In the genomic region with DNA sequence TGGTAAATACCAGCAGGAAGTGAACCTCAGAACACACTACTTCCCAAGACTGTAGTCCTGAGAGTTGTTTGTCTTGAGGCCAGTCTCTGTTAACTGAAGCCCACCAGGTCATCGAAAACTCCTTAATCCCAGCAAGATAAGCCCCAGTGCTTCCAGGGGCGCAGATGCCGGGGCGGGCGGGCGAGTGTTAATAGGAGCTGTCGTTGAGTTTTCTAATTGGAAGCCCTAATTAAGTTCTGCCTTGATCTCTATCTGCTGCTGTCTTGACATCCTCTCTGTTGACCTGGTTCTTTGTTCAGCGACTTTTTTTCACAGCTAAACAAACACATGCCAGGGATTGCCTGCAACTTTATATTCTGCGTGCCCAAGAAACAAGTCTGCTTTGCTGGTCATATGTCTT, we compare ENCODE assay signal across 11 mouse cellular contexts.
DNase-seq lines count a peak whose midpoint lies in the region; ATAC-seq lines count a peak whose summit lies in the region.
"Had no signal": no experiment of that assay in that cellular context is flagged by ENCODE, and none has a peak within 500 bp of the region (broad histone marks: within the 10 kb centered on the region; RNA-seq: fewer than 3 reads in every experiment).

No protein-coding gene starts in this region.

- H3K9me3 ChIP-seq in hindbrain, embryonic 13.5 days = no peaks in the 10 kb centered on the region
- H3K9me3 ChIP-seq in hindbrain, embryonic 11.5 days (ENCODE audit: control insufficient read depth, low read length) = no peaks in the 10 kb centered on the region
- H3K9me3 ChIP-seq in midbrain, embryonic 12.5 days = no peaks in the 10 kb centered on the region
- no peaks in the 10 kb centered on the region for H3K9me3 ChIP-seq in midbrain, embryonic 15.5 days
- no peaks in the 10 kb centered on the region for H3K9me3 ChIP-seq in forebrain, embryonic 16.5 days (ENCODE audit: control insufficient read depth, low read length)
- H3K9me3 ChIP-seq: embryonic facial prominence, embryonic 13.5 days; hindbrain, embryonic 15.5 days; limb, embryonic 15.5 days had no signal

- no peak for ATAC-seq in hindbrain, embryonic 13.5 days (ENCODE audit: low FRiP score)
- no peak for ATAC-seq in hindbrain, embryonic 11.5 days (ENCODE audit: low FRiP score)
- ATAC-seq in midbrain, embryonic 12.5 days (ENCODE audit: low FRiP score, low read depth) = peak; percentile 32; the same call in 1 of the 2 replicates
- no peak for ATAC-seq in midbrain, embryonic 15.5 days (replicated peaks)
- ATAC-seq in forebrain, embryonic 16.5 days = peak; percentile 26; the same call in 1 of the 2 replicates

- H3K27me3 ChIP-seq in hindbrain, embryonic 13.5 days = no peaks in the 10 kb centered on the region
- H3K27me3 ChIP-seq in hindbrain, embryonic 11.5 days (ENCODE audit: control insufficient read depth, insufficient read depth, low read length) = no peaks in the 10 kb centered on the region
- H3K27me3 ChIP-seq in midbrain, embryonic 12.5 days = no peaks in the 10 kb centered on the region
- no peaks in the 10 kb centered on the region for H3K27me3 ChIP-seq in midbrain, embryonic 15.5 days (replicated peaks)
- H3K27me3 ChIP-seq in forebrain, embryonic 16.5 days (replicated peaks; ENCODE audit: control insufficient read depth, insufficient read depth, low read length) = no peaks in the 10 kb centered on the region
- H3K27me3 ChIP-seq: embryonic facial prominence, embryonic 13.5 days; hindbrain, embryonic 15.5 days; limb, embryonic 15.5 days had no signal

- H3K27ac ChIP-seq in hindbrain, embryonic 13.5 days = 0 out of 2 replicates have a peak overlapping the region, but pooled peaks have one; percentile 3
- no peak overlapping the region for H3K27ac ChIP-seq in hindbrain, embryonic 11.5 days (ENCODE audit: low read depth, low read length)
- 0 out of 2 replicates have a peak overlapping the region, but pooled peaks have one; percentile 25 for H3K27ac ChIP-seq in midbrain, embryonic 12.5 days (replicated peaks)
- no peak overlapping the region for H3K27ac ChIP-seq in midbrain, embryonic 15.5 days
- no peak overlapping the region for H3K27ac ChIP-seq in forebrain, embryonic 16.5 days (ENCODE audit: low read length)
- H3K27ac ChIP-seq: embryonic facial prominence, embryonic 13.5 days; limb, embryonic 15.5 days had no signal

- no peak overlapping the region for H3K4me3 ChIP-seq in hindbrain, embryonic 13.5 days
- H3K4me3 ChIP-seq in hindbrain, embryonic 11.5 days (ENCODE audit: low read depth, low read length) = no peak overlapping the region
- no peak overlapping the region for H3K4me3 ChIP-seq in midbrain, embryonic 12.5 days
- no peak overlapping the region for H3K4me3 ChIP-seq in midbrain, embryonic 15.5 days
- H3K4me3 ChIP-seq in forebrain, embryonic 16.5 days (replicated peaks; ENCODE audit: low read length) = no peak overlapping the region
- H3K4me3 ChIP-seq: embryonic facial prominence, embryonic 13.5 days; hindbrain, embryonic 15.5 days; limb, embryonic 15.5 days had no signal

- 30% methylated on average over 9 of the region's 9 CpGs for WGBS in hindbrain, embryonic 13.5 days
- WGBS in hindbrain, embryonic 11.5 days = 45% methylated on average over 9 of the region's 9 CpGs
- 7% methylated on average over 9 of the region's 9 CpGs for WGBS in midbrain, embryonic 12.5 days
- 27% methylated on average over 9 of the region's 9 CpGs for WGBS in midbrain, embryonic 15.5 days
- WGBS in forebrain, embryonic 16.5 days = 5% methylated on average over 9 of the region's 9 CpGs

- H3K4me2 ChIP-seq in hindbrain, embryonic 13.5 days = no peak overlapping the region
- H3K4me2 ChIP-seq in hindbrain, embryonic 11.5 days (replicated peaks; ENCODE audit: low read depth, low read length) = no peak overlapping the region
- no peak overlapping the region for H3K4me2 ChIP-seq in midbrain, embryonic 12.5 days (replicated peaks)
- H3K4me2 ChIP-seq in midbrain, embryonic 15.5 days = no peak overlapping the region
- H3K4me2 ChIP-seq in forebrain, embryonic 16.5 days (ENCODE audit: low read length) = no peak overlapping the region
- H3K4me2 ChIP-seq: embryonic facial prominence, embryonic 13.5 days; hindbrain, embryonic 15.5 days; limb, embryonic 15.5 days had no signal

- no peak for DNase-seq in hindbrain, embryonic 11.5 days (ENCODE audit: low spot score)
- DNase-seq in right cerebral cortex, postnatal 14 days = no peak
- DNase-seq in urinary bladder, postnatal 10 days (ENCODE audit: low spot score) = no peak
- DNase-seq: thymus, adult 18-20 months had no signal

- H3K36me3 ChIP-seq in hindbrain, embryonic 13.5 days = no peaks in the 10 kb centered on the region
- no peaks in the 10 kb centered on the region for H3K36me3 ChIP-seq in hindbrain, embryonic 11.5 days (ENCODE audit: control insufficient read depth, insufficient read depth, low read length)
- H3K36me3 ChIP-seq in midbrain, embryonic 12.5 days = no peaks in the 10 kb centered on the region
- no peaks in the 10 kb centered on the region for H3K36me3 ChIP-seq in midbrain, embryonic 15.5 days (replicated peaks)
- no peaks in the 10 kb centered on the region for H3K36me3 ChIP-seq in forebrain, embryonic 16.5 days (ENCODE audit: control insufficient read depth, insufficient read depth)
- H3K36me3 ChIP-seq: embryonic facial prominence, embryonic 13.5 days; hindbrain, embryonic 15.5 days; limb, embryonic 15.5 days had no signal

- peaks cover 51% of the 10 kb centered on the region for H3K4me1 ChIP-seq in hindbrain, embryonic 13.5 days (replicated peaks)
- peaks cover 13% of the 10 kb centered on the region for H3K4me1 ChIP-seq in hindbrain, embryonic 11.5 days (replicated peaks; ENCODE audit: control insufficient read depth, insufficient read depth, low read length)
- peaks cover 55% of the 10 kb centered on the region for H3K4me1 ChIP-seq in midbrain, embryonic 12.5 days
- peaks cover 55% of the 10 kb centered on the region for H3K4me1 ChIP-seq in midbrain, embryonic 15.5 days
- H3K4me1 ChIP-seq in forebrain, embryonic 16.5 days (replicated peaks; ENCODE audit: control insufficient read depth, insufficient read depth, low read length) = peaks cover 39% of the 10 kb centered on the region

- no peak overlapping the region for H3K9ac ChIP-seq in hindbrain, embryonic 13.5 days
- no peak overlapping the region for H3K9ac ChIP-seq in hindbrain, embryonic 11.5 days (ENCODE audit: low read depth, low read length)
- no peak overlapping the region for H3K9ac ChIP-seq in midbrain, embryonic 12.5 days (replicated peaks)
- H3K9ac ChIP-seq in midbrain, embryonic 15.5 days = no peak overlapping the region
- no peak overlapping the region for H3K9ac ChIP-seq in forebrain, embryonic 16.5 days (replicated peaks; ENCODE audit: low read depth, low read length)
- H3K9ac ChIP-seq: embryonic facial prominence, embryonic 13.5 days; hindbrain, embryonic 15.5 days; limb, embryonic 15.5 days had no signal

Comparison
In these comparisons a context has a peak if more than half of its experiments do, and no peak if none do; other contexts are left out.
1. ATAC-seq: peak in midbrain, embryonic 12.5 days (single experiment) and forebrain, embryonic 16.5 days (single experiment); none in hindbrain, embryonic 13.5 days (single experiment), hindbrain, embryonic 11.5 days (single experiment) and midbrain, embryonic 15.5 days (single experiment).
2. H3K27ac ChIP-seq: peak in hindbrain, embryonic 13.5 days (single experiment) and midbrain, embryonic 12.5 days (single experiment); none in hindbrain, embryonic 11.5 days (single experiment), midbrain, embryonic 15.5 days (single experiment) and forebrain, embryonic 16.5 days (single experiment).